Mouse (Mus musculus): ENCODE measurements around the gene Strn3. TPM values are rescaled to one million over a fixed set of nuclear protein-coding genes. Genes with fewer than 3 reads are reported as not detected.

The Strn3 gene
- polyA plus RNA-seq, 1 experiment from 2014 or later: 47.5 TPM

- WGBS: 81% methylated on average over 6 of the region's 6 CpGs
- Histone ChIP-seq H3K36me3 (ENCODE audit: poor library complexity, severe bottlenecking) (peaks cover 5% of the 10 kb centered on the region; the same call in 1 of the 2 replicates), H3K4me1 (no peaks in the 10 kb centered on the region), H3K27me3 (no peaks in the 10 kb centered on the region), H3K4me2 (no peak overlapping the region), H3K9me3 (replicated peaks) (no peaks in the 10 kb centered on the region), H3K27ac (no peak overlapping the region), H3K4me3 (no peak overlapping the region), H3K9ac (no peak overlapping the region)
- no peak for ATAC-seq
Observed at GRCm38 (mm10) chr12:51641871-51642270, 49.8 kb downstream of the Strn3 start.

- H3K36me3 ChIP-seq (ENCODE audit: poor library complexity, severe bottlenecking): no peaks in the 10 kb centered on the region
- H3K4me2 ChIP-seq: no peak overlapping the region
- H3K9ac ChIP-seq: no peak overlapping the region
- no peaks in the 10 kb centered on the region for H3K4me1 ChIP-seq
- no peak for ATAC-seq
- 85% methylated on average over 2 of the region's 2 CpGs for WGBS
- no peaks in the 10 kb centered on the region for H3K9me3 ChIP-seq (replicated peaks)
- H3K27ac ChIP-seq: no peak overlapping the region
- H3K27me3 ChIP-seq: no peaks in the 10 kb centered on the region
- no peak overlapping the region for H3K4me3 ChIP-seq
Observed at GRCm38 (mm10) chr12:51636689-51637470, 54.8 kb downstream of the Strn3 start.

GRCm38 (mm10) chr12:51636260-51636659 is 55.4 kb downstream of the Strn3 start:
- H3K4me2 ChIP-seq: no peak overlapping the region
- WGBS: 94% methylated on average over 2 of the region's 2 CpGs
- no peak overlapping the region for H3K4me3 ChIP-seq
- no peak overlapping the region for H3K27ac ChIP-seq
- no peaks in the 10 kb centered on the region for H3K27me3 ChIP-seq
- no peaks in the 10 kb centered on the region for H3K9me3 ChIP-seq (replicated peaks)
- no peak overlapping the region for H3K9ac ChIP-seq
- no peak for ATAC-seq
- H3K4me1 ChIP-seq: no peaks in the 10 kb centered on the region
- H3K36me3 ChIP-seq (ENCODE audit: poor library complexity, severe bottlenecking): no peaks in the 10 kb centered on the region

- H3K9me3 ChIP-seq (replicated peaks): no peaks in the 10 kb centered on the region
- no peak overlapping the region for H3K27ac ChIP-seq
- 88% methylated on average over 4 of the region's 4 CpGs for WGBS
- H3K4me2 ChIP-seq: no peak overlapping the region
- no peak overlapping the region for H3K4me3 ChIP-seq
- no peaks in the 10 kb centered on the region for H3K4me1 ChIP-seq
- no peak for ATAC-seq
- no peaks in the 10 kb centered on the region for H3K36me3 ChIP-seq (ENCODE audit: poor library complexity, severe bottlenecking)
- no peaks in the 10 kb centered on the region for H3K27me3 ChIP-seq
- H3K9ac ChIP-seq: no peak overlapping the region
Observed at GRCm38 (mm10) chr12:51633481-51633880, 58.2 kb downstream of the Strn3 start.

GRCm38 (mm10) chr12:51623366-51623694 is 68.4 kb downstream of the Strn3 start:
- H3K36me3 ChIP-seq (ENCODE audit: poor library complexity, severe bottlenecking): peaks cover 21% of the 10 kb centered on the region
- H3K4me3 ChIP-seq: no peak overlapping the region
- H3K27me3 ChIP-seq: no peaks in the 10 kb centered on the region
- H3K9ac ChIP-seq: no peak overlapping the region
- H3K9me3 ChIP-seq (replicated peaks): no peaks in the 10 kb centered on the region
- no peak overlapping the region for H3K27ac ChIP-seq
- peak; percentile 55 for ATAC-seq
- no peak overlapping the region for H3K4me2 ChIP-seq
- no peaks in the 10 kb centered on the region for H3K4me1 ChIP-seq

GRCm38 (mm10) chr12:51622670-51623365 is 68.9 kb downstream of the Strn3 start:
- peaks cover 26% of the 10 kb centered on the region for H3K36me3 ChIP-seq (ENCODE audit: poor library complexity, severe bottlenecking)
- H3K4me2 ChIP-seq: no peak overlapping the region
- WGBS: 79% methylated on average over 5 of the region's 5 CpGs
- H3K27me3 ChIP-seq: no peaks in the 10 kb centered on the region
- H3K27ac ChIP-seq: no peak overlapping the region
- H3K4me1 ChIP-seq: no peaks in the 10 kb centered on the region
- H3K9me3 ChIP-seq (replicated peaks): no peaks in the 10 kb centered on the region
- ATAC-seq: peak; percentile 85
- H3K9ac ChIP-seq: no peak overlapping the region
- H3K4me3 ChIP-seq: no peak overlapping the region

- no peak overlapping the region for H3K4me3 ChIP-seq
- no peak overlapping the region for H3K4me2 ChIP-seq
- no peaks in the 10 kb centered on the region for H3K4me1 ChIP-seq
- H3K9ac ChIP-seq: no peak overlapping the region
- ATAC-seq: no peak
- no peaks in the 10 kb centered on the region for H3K9me3 ChIP-seq (replicated peaks)
- peaks cover 37% of the 10 kb centered on the region for H3K36me3 ChIP-seq (ENCODE audit: poor library complexity, severe bottlenecking)
- whole genome bisulfite sequencing: 96% methylated on average over 5 of the region's 5 CpGs
- H3K27me3 ChIP-seq: no peaks in the 10 kb centered on the region
- no peak overlapping the region for H3K27ac ChIP-seq
Observed at GRCm38 (mm10) chr12:51621161-51621560, 70.5 kb downstream of the Strn3 start.

GRCm38 (mm10) chr12:51620572-51620971 is 71.1 kb downstream of the Strn3 start:
- H3K4me2 ChIP-seq: no peak overlapping the region
- no peaks in the 10 kb centered on the region for H3K27me3 ChIP-seq
- peaks cover 38% of the 10 kb centered on the region for H3K36me3 ChIP-seq (ENCODE audit: poor library complexity, severe bottlenecking)
- ATAC-seq: no peak
- H3K27ac ChIP-seq: no peak overlapping the region
- H3K9ac ChIP-seq: no peak overlapping the region
- no peak overlapping the region for H3K4me3 ChIP-seq
- no peaks in the 10 kb centered on the region for H3K9me3 ChIP-seq (replicated peaks)
- H3K4me1 ChIP-seq: no peaks in the 10 kb centered on the region

GRCm38 (mm10) chr12:51612361-51612760 is 79.3 kb downstream of the Strn3 start:
- 94% methylated on average over 5 of the region's 5 CpGs for WGBS
- Histone ChIP-seq H3K9me3 (replicated peaks) (no peaks in the 10 kb centered on the region), H3K9ac (no peak overlapping the region), H3K4me2 (no peak overlapping the region), H3K4me3 (no peak overlapping the region), H3K36me3 (ENCODE audit: poor library complexity, severe bottlenecking) (peaks cover 64% of the 10 kb centered on the region), H3K27me3 (no peaks in the 10 kb centered on the region), H3K27ac (no peak overlapping the region), H3K4me1 (no peaks in the 10 kb centered on the region)
- no peak for ATAC-seq

- 82% methylated on average over 4 of the region's 4 CpGs for WGBS
- no peak overlapping the region for H3K9ac ChIP-seq
- ATAC-seq: no peak
- H3K4me3 ChIP-seq: no peak overlapping the region
- peaks cover 37% of the 10 kb centered on the region for H3K36me3 ChIP-seq (ENCODE audit: poor library complexity, severe bottlenecking)
- H3K9me3 ChIP-seq (replicated peaks): no peaks in the 10 kb centered on the region
- H3K4me1 ChIP-seq: no peaks in the 10 kb centered on the region
- H3K27me3 ChIP-seq: no peaks in the 10 kb centered on the region
- no peak overlapping the region for H3K4me2 ChIP-seq
- H3K27ac ChIP-seq: no peak overlapping the region
Observed at GRCm38 (mm10) chr12:51606138-51606537, 85.6 kb downstream of the Strn3 start.

- no peak overlapping the region for H3K9ac ChIP-seq
- H3K36me3 ChIP-seq (ENCODE audit: poor library complexity, severe bottlenecking): peaks cover 22% of the 10 kb centered on the region
- H3K4me2 ChIP-seq: no peak overlapping the region
- H3K9me3 ChIP-seq (replicated peaks): no peaks in the 10 kb centered on the region
- no peak overlapping the region for H3K4me3 ChIP-seq
- H3K27me3 ChIP-seq: no peaks in the 10 kb centered on the region
- H3K4me1 ChIP-seq: no peaks in the 10 kb centered on the region
- ATAC-seq: no peak; the same call in 1 of the 2 replicates
- H3K27ac ChIP-seq: no peak overlapping the region
- WGBS: 93% methylated on average over 10 of the region's 10 CpGs
Observed at GRCm38 (mm10) chr12:51603306-51603705, 88.4 kb downstream of the Strn3 start.

- peaks cover 38% of the 10 kb centered on the region for H3K27me3 ChIP-seq
- no peaks in the 10 kb centered on the region for H3K9me3 ChIP-seq (replicated peaks)
- H3K9ac ChIP-seq: peak overlapping the region; percentile 70; the same call in 1 of the 2 replicates
- H3K4me2 ChIP-seq: peak overlapping the region; percentile 99
- H3K36me3 ChIP-seq (ENCODE audit: poor library complexity, severe bottlenecking): no peaks in the 10 kb centered on the region
- no peak overlapping the region for H3K27ac ChIP-seq
- 2% methylated on average over 18 of the region's 18 CpGs for WGBS
- peaks cover 18% of the 10 kb centered on the region for H3K4me1 ChIP-seq
- peak overlapping the region; percentile 78 for H3K4me3 ChIP-seq
- no peak; the same call in 1 of the 2 replicates for ATAC-seq
Observed at GRCm38 (mm10) chr12:51594030-51594470, 97.6 kb downstream of the Strn3 start.

Data from forebrain, embryonic 13.5 days (tissue).